Mouse (Mus musculus) MEL (cell line): ENCODE results near the gene Morc1.

Experiments
- CTCF ChIP-seq, 3 experiments: IDR thresholded peaks in 2 of 3; conservative IDR thresholded peaks in 1 of 3; 2 replicates each; pipeline ENCODE4 v1.5.1; 2011 to 2012; ENCODE audit warnings: low read length in 3 of 3, low read depth in 2 of 3, mild to moderate bottlenecking in 2 of 3, improper control_type of control experiment in 1 of 3, inconsistent platforms in 1 of 3, mixed read lengths in 1 of 3, moderate library complexity in 1 of 3; ENCODE audit not compliant: control insufficient read depth in 1 of 3, insufficient read depth in 1 of 3, poor library complexity in 1 of 3, severe bottlenecking in 1 of 3
- MAZ ChIP-seq: IDR thresholded peaks from 2 replicates; pipeline ENCODE4 v1.6.1; 2012; ENCODE audit warnings: low read depth, mild to moderate bottlenecking, inconsistent platforms, low read length, improper control_type of control experiment
- MXI1 ChIP-seq: IDR thresholded peaks from 2 replicates; pipeline ENCODE4 v1.6.1; 2011; ENCODE audit warnings: mild to moderate bottlenecking, low read depth, low read length, improper control_type of control experiment
- TAL1 ChIP-seq: IDR thresholded peaks from 2 replicates; pipeline ENCODE4 v1.6.1; 2012; ENCODE audit warnings: mild to moderate bottlenecking, inconsistent platforms, low read length, moderate library complexity, mixed read lengths
- ZNF384 ChIP-seq: IDR thresholded peaks from 2 replicates; pipeline ENCODE4 v1.6.1; 2012; ENCODE audit warnings: low read depth, mild to moderate bottlenecking, inconsistent platforms, low read length, improper control_type of control experiment

DNA sequence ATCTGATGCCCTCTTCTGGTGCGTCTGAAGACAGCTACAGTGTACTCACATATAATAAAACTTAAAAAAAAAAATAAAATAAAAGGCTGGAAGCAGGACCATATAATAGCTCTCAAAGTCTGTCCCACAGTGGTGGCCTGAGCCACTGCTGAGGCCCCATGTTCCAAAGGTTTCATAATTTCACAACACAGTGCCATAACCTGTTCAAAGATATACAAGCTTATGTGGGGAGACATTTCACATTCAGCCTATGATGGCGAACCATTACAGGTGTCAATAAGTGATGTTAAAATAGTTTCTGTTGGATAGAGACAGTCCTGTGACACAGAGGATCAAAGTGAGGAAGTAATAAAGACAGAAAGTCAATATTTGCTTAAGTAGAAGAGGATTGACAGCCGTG, 241.6 kb downstream of the Morc1 start:
- TF ChIP-seq ZNF384 (no peak), CTCF (IDR thresholded peaks at IDR 0.05 in 2 of 3, conservative IDR thresholded peaks at IDR 0.05 in 1 of 3; ENCODE audit: control insufficient read depth in 1 of 3, insufficient read depth in 1 of 3, low read depth in 2 of 3, low read length in 3 of 3, poor library complexity in 1 of 3, severe bottlenecking in 1 of 3) (no peak), MAZ (no peak), MXI1 (no peak), TAL1 (no peak)
